Mouse (Mus musculus): Measurements from ENCODE around the gene Cox6a2. TPM values are rescaled to one million over a fixed set of nuclear protein-coding genes. Genes with fewer than 3 reads are reported as not detected.
"Not testable (repeated sequence)": the region's sequence is repeated elsewhere in the genome, so short reads cannot be mapped to it uniquely, and the experiment has no call there.

The Cox6a2 gene
- polyA plus RNA-seq, 1 experiment from 2014 or later = not detected

DNA sequence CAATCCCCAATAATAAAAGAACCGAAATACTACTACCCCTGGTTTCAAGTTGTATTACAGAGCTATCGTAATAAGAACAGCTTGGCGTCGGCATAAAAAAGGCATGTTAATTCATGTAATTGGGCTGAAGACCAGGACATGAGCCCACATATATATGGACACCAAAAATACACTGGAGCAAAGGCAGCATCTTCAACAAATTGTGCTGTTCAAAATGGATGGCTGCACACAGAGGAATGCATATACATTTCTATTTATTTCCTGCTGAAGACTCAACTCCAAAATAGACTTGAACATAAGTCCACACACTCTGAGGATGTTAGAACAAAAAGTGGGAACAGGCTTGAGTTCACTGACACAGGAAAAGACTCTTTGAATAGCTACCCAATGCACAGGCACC lies 42.2 kb downstream of the Cox6a2 start:
- H3K27ac ChIP-seq = no peak overlapping the region
- no peaks in the 10 kb centered on the region for H3K36me3 ChIP-seq (ENCODE audit: poor library complexity, severe bottlenecking)
- H3K9me3 ChIP-seq (replicated peaks) = no peaks in the 10 kb centered on the region
- H3K9ac ChIP-seq = no peak overlapping the region
- no peaks in the 10 kb centered on the region for H3K4me1 ChIP-seq
- no peak overlapping the region for H3K4me3 ChIP-seq
- no peak for ATAC-seq
- 100% methylated on average over 4 of the region's 4 CpGs for WGBS
- H3K27me3 ChIP-seq = no peaks in the 10 kb centered on the region
- no peak overlapping the region for H3K4me2 ChIP-seq

DNA sequence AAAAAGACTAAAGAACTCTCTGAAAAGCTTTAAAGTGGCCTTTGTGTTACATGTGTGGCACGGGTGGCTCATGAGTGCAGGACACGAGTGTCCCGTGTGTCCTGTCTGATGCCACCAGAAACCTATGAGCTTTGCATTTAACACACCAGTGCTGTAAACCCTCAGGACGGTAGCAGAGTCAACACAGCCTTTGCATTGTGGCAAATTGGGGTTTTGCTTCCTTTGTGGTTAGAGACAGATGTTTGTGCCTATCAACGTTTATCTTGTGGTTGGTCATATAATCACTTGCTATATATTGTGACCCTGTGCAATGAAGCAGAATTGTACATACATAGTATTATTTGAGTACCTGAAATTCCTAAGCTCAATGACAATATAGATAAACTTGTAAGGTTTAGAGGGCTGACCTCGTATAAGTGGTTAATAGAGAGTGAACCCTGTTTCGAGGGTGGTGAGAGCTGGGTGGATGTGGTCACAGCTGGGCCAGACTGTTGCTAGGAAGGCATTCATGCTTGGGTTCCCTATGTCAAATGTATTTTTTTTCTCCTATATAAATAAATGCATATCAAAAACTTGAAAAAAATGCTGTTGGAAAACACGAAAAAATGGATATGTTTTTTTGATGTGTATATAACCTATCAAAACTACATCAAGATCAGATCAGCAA lies 47.4 kb downstream of the Cox6a2 start:
- H3K27me3 ChIP-seq; H3K4me3 ChIP-seq; H3K36me3 ChIP-seq (ENCODE audit: poor library complexity, severe bottlenecking); H3K9ac ChIP-seq; H3K9me3 ChIP-seq (replicated peaks); H3K27ac ChIP-seq; H3K4me1 ChIP-seq; ATAC-seq; H3K4me2 ChIP-seq: not testable (repeated sequence)
- 83% methylated on average over 8 of the region's 8 CpGs for WGBS

Other genes starting within 250 kb of the Cox6a2 start
- 452 and 476 TPM in 2 replicates for gene Fus, start 238.9 kb downstream of the Cox6a2 start, polyA plus RNA-seq (2015; fragmentation: Nextera tagmentation; extraction: Ambion mirVana)
- gene Pycard, start 212.5 kb downstream of the Cox6a2 start, polyA plus RNA-seq (2015; fragmentation: Nextera tagmentation; extraction: Ambion mirVana) = 3.2 and 3.9 TPM in 2 replicates
- not detected in 2 replicates for gene Trim72, start 202.4 kb downstream of the Cox6a2 start, polyA plus RNA-seq (2015; fragmentation: Nextera tagmentation; extraction: Ambion mirVana)
- 0.36 and 0.40 TPM in 2 replicates for gene Itgam, start 143.7 kb downstream of the Cox6a2 start, polyA plus RNA-seq (2015; fragmentation: Nextera tagmentation; extraction: Ambion mirVana)
- not detected in 2 replicates for gene Gm49368, start 143.7 kb downstream of the Cox6a2 start, polyA plus RNA-seq (2015; fragmentation: Nextera tagmentation; extraction: Ambion mirVana)
- gene Itgax, start 76.8 kb downstream of the Cox6a2 start, polyA plus RNA-seq (2015; fragmentation: Nextera tagmentation; extraction: Ambion mirVana) = 0.04 TPM in 1 of 2 replicates, not detected in the other
- gene Itgad, start 52.0 kb downstream of the Cox6a2 start, polyA plus RNA-seq (2015; fragmentation: Nextera tagmentation; extraction: Ambion mirVana) = not detected in 2 replicates
- gene Armc5, start 31.0 kb upstream of the Cox6a2 start, polyA plus RNA-seq (2015; fragmentation: Nextera tagmentation; extraction: Ambion mirVana) = 11.0 and 12.2 TPM in 2 replicates
- 9.5 and 11.3 TPM in 2 replicates for gene 9130023H24Rik, start 31.6 kb upstream of the Cox6a2 start, polyA plus RNA-seq (2015; fragmentation: Nextera tagmentation; extraction: Ambion mirVana)
- gene Tgfb1i1, start 40.4 kb upstream of the Cox6a2 start, polyA plus RNA-seq (2015; fragmentation: Nextera tagmentation; extraction: Ambion mirVana) = 13.6 and 14.5 TPM in 2 replicates
- gene Slc5a2, start 59.3 kb upstream of the Cox6a2 start, polyA plus RNA-seq (2015; fragmentation: Nextera tagmentation; extraction: Ambion mirVana) = not detected in 2 replicates
- 11.4 and 12.1 TPM in 2 replicates for gene BC017158, start 91.8 kb upstream of the Cox6a2 start, polyA plus RNA-seq (2015; fragmentation: Nextera tagmentation; extraction: Ambion mirVana)
- 10.2 and 11.5 TPM in 2 replicates for gene Rgs10, start 212.4 kb upstream of the Cox6a2 start, polyA plus RNA-seq (2015; fragmentation: Nextera tagmentation; extraction: Ambion mirVana)